Mouse (Mus musculus) spleen, adult 2 months (tissue): Measurements from ENCODE around the gene Pmm1.

ENCODE experiments used
- CTCF ChIP-seq: fragments of 200-500 bp; IDR thresholded peaks from 2 replicates; pipeline ENCODE4 v1.5.1; 2011; ENCODE audit warnings: mild to moderate bottlenecking, inconsistent platforms; ENCODE audit not compliant: insufficient read depth, insufficient read length, insufficient replicate concordance; ENCODE audit errors: extremely low read depth
- POLR2A ChIP-seq: fragments of 200-500 bp; IDR thresholded peaks from 2 replicates; pipeline ENCODE4 v1.6.1; 2011; ENCODE audit warnings: low read depth, low read length, inconsistent platforms

DNA sequence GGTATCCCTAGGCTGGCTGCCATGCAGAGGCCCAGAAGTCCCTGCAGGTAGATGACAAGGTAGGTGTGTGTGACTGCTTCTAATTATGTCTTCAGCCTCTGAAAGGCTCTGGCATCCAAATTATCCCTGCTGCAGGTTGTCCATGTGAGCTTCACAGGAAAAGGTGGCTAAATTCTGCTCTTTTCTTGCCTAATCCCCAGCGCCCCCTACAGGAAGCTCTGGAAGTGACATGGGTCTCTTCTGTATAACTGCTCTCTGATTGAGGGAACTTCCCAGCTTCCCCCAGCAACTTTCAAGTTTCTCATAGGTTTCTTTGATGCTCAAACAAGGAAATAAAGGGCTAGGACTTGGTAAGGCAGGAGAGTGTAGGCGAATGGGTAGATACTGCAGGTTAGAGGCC lies 55.8 kb downstream of the Pmm1 start:
- TF ChIP-seq CTCF = peak; percentile 44; the same call in 1 of the 2 replicates
- no peak for TF ChIP-seq POLR2A
